Mouse (Mus musculus) small intestine, adult 2 months (tissue): ENCODE measurements around the gene Rassf6.

Experiments
- CTCF ChIP-seq: fragments of 200-500 bp; IDR thresholded peaks from 2 replicates; pipeline ENCODE4 v1.5.1; 2012; ENCODE audit warnings: low read depth, mild to moderate bottlenecking, control low read depth, inconsistent platforms, low read length, moderate library complexity, mixed read lengths; ENCODE audit not compliant: insufficient replicate concordance, insufficient read length; ENCODE audit errors: extremely low read depth
- POLR2A ChIP-seq: fragments of 200-500 bp; IDR thresholded peaks from 2 replicates; pipeline ENCODE4 v1.6.1; 2012; ENCODE audit warnings: low read depth, mild to moderate bottlenecking, control low read depth, inconsistent platforms, low read length, moderate library complexity

- TF ChIP-seq CTCF (no peak), POLR2A (no peak)
Measured at GRCm38 (mm10) chr5:90634885-90635284, 5.6 kb downstream of the Rassf6 start.
